Mouse (Mus musculus): Measurements from ENCODE around the gene Wfdc8. TPM values are rescaled to one million over a fixed set of nuclear protein-coding genes. Genes with fewer than 3 reads are reported as not detected.

Wfdc8 gene
- total and polyA plus RNA-seq, 3 experiments: not detected

- TF ChIP-seq TBP (IDR thresholded peaks at IDR 0.05; ENCODE audit: low read depth, low read length): no peak
- TF ChIP-seq MYC (IDR thresholded peaks at IDR 0.05; ENCODE audit: low read depth, low read length): no peak
- no peak for TF ChIP-seq MYB (IDR thresholded peaks at IDR 0.05; ENCODE audit: low read depth, low read length)
- no peak for TF ChIP-seq RAD21 (IDR thresholded peaks at IDR 0.05; ENCODE audit: low read depth, low read length)
- TF ChIP-seq POLR2AphosphoS2 (IDR thresholded peaks at IDR 0.05; ENCODE audit: low read length): no peak
- TF ChIP-seq ZNF384 (IDR thresholded peaks at IDR 0.05; ENCODE audit: low read depth, low read length): no peak
- no peak for TF ChIP-seq MEF2A (IDR thresholded peaks at IDR 0.05; ENCODE audit: extremely low read depth, insufficient replicate concordance, low read depth, low read length, poor library complexity, severe bottlenecking)
- no peak for TF ChIP-seq GATA1 (IDR thresholded peaks at IDR 0.05; ENCODE audit: low read depth, low read length)
- no peak for TF ChIP-seq GABPA (IDR thresholded peaks at IDR 0.05; ENCODE audit: low read depth, low read length)
- no peak for TF ChIP-seq POLR2A (IDR thresholded peaks at IDR 0.05; ENCODE audit: control insufficient read depth in 1 of 2, insufficient read depth in 1 of 2, low read depth in 1 of 2, low read length in 2 of 2, poor library complexity in 1 of 2)
- TF ChIP-seq MXI1 (IDR thresholded peaks at IDR 0.05; ENCODE audit: low read depth, low read length): no peak
- no peak for TF ChIP-seq ETS1 (IDR thresholded peaks at IDR 0.05; ENCODE audit: low read depth, low read length)
- no peak for TF ChIP-seq ZC3H11A (IDR thresholded peaks at IDR 0.05; ENCODE audit: low read depth, low read length)
- TF ChIP-seq TCF12 (IDR thresholded peaks at IDR 0.05; ENCODE audit: low read depth, low read length): no peak
- no peak for TF ChIP-seq BHLHE40 (IDR thresholded peaks at IDR 0.05; ENCODE audit: borderline replicate concordance, low read depth, low read length)
- TF ChIP-seq CHD2 (IDR thresholded peaks at IDR 0.05; ENCODE audit: low read length): no peak
- no peak for TF ChIP-seq ELF1 (IDR thresholded peaks at IDR 0.05; ENCODE audit: low read depth, low read length)
- TF ChIP-seq POLR2AphosphoS5 (IDR thresholded peaks at IDR 0.05; ENCODE audit: borderline replicate concordance, low read depth, low read length): no peak
- TF ChIP-seq E2F4 (IDR thresholded peaks at IDR 0.05; ENCODE audit: borderline replicate concordance, low read depth, low read length): no peak
- TF ChIP-seq ZMIZ1 (IDR thresholded peaks at IDR 0.05; ENCODE audit: low read depth, low read length): no peak
- Histone ChIP-seq H3K4me1 (ENCODE audit: control insufficient read depth in 1 of 2, insufficient read depth in 2 of 2, low read length in 2 of 2) (no peaks in the 10 kb centered on the region), H3K9ac (ENCODE audit: control insufficient read depth, low read depth, low read length, poor library complexity, severe bottlenecking) (no peak overlapping the region), H3K9me3 (replicated peaks; ENCODE audit: insufficient read depth, low read length) (no peaks in the 10 kb centered on the region), H3K79me2 (ENCODE audit: control insufficient read depth, insufficient read depth, low read length, poor library complexity) (no peaks in the 10 kb centered on the region), H3K27ac (ENCODE audit: control insufficient read depth, low read depth, low read length) (no peak overlapping the region), H3K27me3 (ENCODE audit: control insufficient read depth in 1 of 2, insufficient read depth in 2 of 2, low read length in 2 of 2) (peaks cover 2 to 8% of the 10 kb centered on the region in 2 experiments), H3K36me3 (ENCODE audit: control insufficient read depth in 1 of 2, insufficient read depth in 2 of 2, low read length in 2 of 2) (no peaks in the 10 kb centered on the region), H3K4me3 (ENCODE audit: control insufficient read depth in 1 of 2, insufficient read depth in 1 of 2, low read depth in 2 of 2, low read length in 2 of 2) (no peak overlapping the region)
- no peak for DNase-seq (ENCODE audit: low read depth, low spot score)
Measured at GRCm38 (mm10) chr2:164560106-164560505, 53.3 kb downstream of the Wfdc8 start.

- Histone ChIP-seq H3K9ac (ENCODE audit: control insufficient read depth, low read depth, low read length, poor library complexity, severe bottlenecking) (no peak overlapping the region), H3K4me3 (ENCODE audit: control insufficient read depth in 1 of 2, insufficient read depth in 1 of 2, low read depth in 2 of 2, low read length in 2 of 2) (no peak overlapping the region)
Measured at GRCm38 (mm10) chr2:164558991-164559645, 54.3 kb downstream of the Wfdc8 start.

More at GRCm38 (mm10) chr2:164558991-164559645, 54.3 kb downstream of the Wfdc8 start:
- Histone ChIP-seq H3K27ac (ENCODE audit: control insufficient read depth, low read depth, low read length) (no peak overlapping the region), H3K79me2 (ENCODE audit: control insufficient read depth, insufficient read depth, low read length, poor library complexity) (no peaks in the 10 kb centered on the region), H3K36me3 (ENCODE audit: control insufficient read depth in 1 of 2, insufficient read depth in 2 of 2, low read length in 2 of 2) (no peaks in the 10 kb centered on the region), H3K27me3 (ENCODE audit: control insufficient read depth in 1 of 2, insufficient read depth in 2 of 2, low read length in 2 of 2) (peaks cover 2 to 8% of the 10 kb centered on the region in 2 experiments; a peak in 3 of 4 replicates), H3K4me1 (ENCODE audit: control insufficient read depth in 1 of 2, insufficient read depth in 2 of 2, low read length in 2 of 2) (no peaks in the 10 kb centered on the region), H3K9me3 (replicated peaks; ENCODE audit: insufficient read depth, low read length) (no peaks in the 10 kb centered on the region)
- no peak for DNase-seq (ENCODE audit: low read depth, low spot score)
- TF ChIP-seq ZMIZ1 (IDR thresholded peaks at IDR 0.05; ENCODE audit: low read depth, low read length): no peak
- no peak for TF ChIP-seq TBP (IDR thresholded peaks at IDR 0.05; ENCODE audit: low read depth, low read length)
- no peak for TF ChIP-seq HCFC1 (IDR thresholded peaks at IDR 0.05; ENCODE audit: low read depth, low read length)
- no peak for TF ChIP-seq CTCF (IDR thresholded peaks at IDR 0.05 in 2 of 3, conservative IDR thresholded peaks at IDR 0.05 in 1 of 3; ENCODE audit: control insufficient read depth in 1 of 3, insufficient read depth in 1 of 3, low read depth in 2 of 3, low read length in 3 of 3, poor library complexity in 1 of 3, severe bottlenecking in 1 of 3)
- TF ChIP-seq TAL1 (IDR thresholded peaks at IDR 0.05; ENCODE audit: low read length): no peak
- TF ChIP-seq UBTF (IDR thresholded peaks at IDR 0.05; ENCODE audit: borderline replicate concordance, insufficient read depth, low read depth, low read length): no peak
- no peak for TF ChIP-seq MAFK (IDR thresholded peaks at IDR 0.05; ENCODE audit: borderline replicate concordance, low read depth, low read length)
- TF ChIP-seq CHD2 (IDR thresholded peaks at IDR 0.05; ENCODE audit: low read length): no peak
- no peak for TF ChIP-seq SMC3 (IDR thresholded peaks at IDR 0.05; ENCODE audit: low read depth, low read length)
- TF ChIP-seq E2F4 (IDR thresholded peaks at IDR 0.05; ENCODE audit: borderline replicate concordance, low read depth, low read length): no peak
- no peak for TF ChIP-seq JUND (IDR thresholded peaks at IDR 0.05; ENCODE audit: low read depth, low read length)
- no peak for TF ChIP-seq RCOR1 (IDR thresholded peaks at IDR 0.05; ENCODE audit: low read depth, low read length)
- TF ChIP-seq EP300 (IDR thresholded peaks at IDR 0.05; ENCODE audit: low read depth in 1 of 2, low read length in 2 of 2): no peak

Data from MEL (cell line).